Mouse (Mus musculus) left cerebral cortex, adult 18-20 months (tissue): ENCODE data around the gene Vmn1r235. TPM values are rescaled to one million over a fixed set of nuclear protein-coding genes. Genes with fewer than 3 reads are reported as not detected.
A peak's percentile ranks its signal among the peaks of the same experiment; 100 is the strongest.
"Not testable (repeated sequence)": the region's sequence is repeated elsewhere in the genome, so short reads cannot be mapped to it uniquely, and the experiment has no call there.

Experiments used
- DNase-seq, 2 experiments: peaks; one replicate each; pipeline ENCODE4 v3.0.0; 2021 to 2022; ENCODE audit warnings: low spot score in 2 of 2, mixed read lengths in 1 of 2
- long read RNA-seq, 2 experiments: library from polyadenylated mRNA; stranded (forward); transcript quantifications; one replicate each; pipeline ENCODE4 v2.0.0; 2021
- microRNA-seq, 2 experiments: library from miRNA; unstranded; fragments of <30 nt; microRNA quantifications; one replicate each; pipeline ENCODE4 v1.2.0; 2021
- total RNA-seq, 2 experiments: library from RNA; stranded (reverse); gene quantifications; 2 replicates each; pipeline ENCODE4 v1.2.3; 2021

The Vmn1r235 gene
- total RNA-seq, result not detected
- long read RNA-seq, experiment 1, result 0 reads
- long read RNA-seq, experiment 2, result 0 reads

- no peak for DNase-seq
These were observed at the start of gene Vmn1r235 for GRCm38 (mm10) chr17:21256111-21256510. Vmn1r235 (plus strand) TSS chr17:21256411.

GRCm38 (mm10) chr17:21211081-21211480, 45.1 kb upstream of the Vmn1r235 start:
- DNase-seq, result not testable (repeated sequence)

- no peak for DNase-seq
These were observed 30.4 kb upstream of the Vmn1r235 start, which contains the start of gene Vmn1r234 for GRCm38 (mm10) chr17:21225787-21226186. Vmn1r234 (plus strand) TSS chr17:21226087.

- peak; percentile 48 to 59 for DNase-seq
These were observed 24.6 kb upstream of the Vmn1r235 start for GRCm38 (mm10) chr17:21231654-21232053.

- DNase-seq, result peak; percentile 41 to 71
These were observed 15.9 kb downstream of the Vmn1r235 start for GRCm38 (mm10) chr17:21272103-21272502.

GRCm38 (mm10) chr17:21282642-21283041, 26.4 kb downstream of the Vmn1r235 start, which contains the start of gene Vmn1r236:
Vmn1r236 (plus strand) TSS chr17:21282942.
- DNase-seq, result no peak

- no peak for DNase-seq
These were observed 28.2 kb downstream of the Vmn1r235 start for GRCm38 (mm10) chr17:21284395-21284794.

GRCm38 (mm10) chr17:21289695-21290094, 33.5 kb downstream of the Vmn1r235 start:
- DNase-seq, result no peak

- DNase-seq, result no peak
These were observed 55.4 kb downstream of the Vmn1r235 start, which contains the start of gene Vmn1r237 for GRCm38 (mm10) chr17:21311565-21311964. Vmn1r237 (plus strand) TSS chr17:21311865.

Small RNA genes lying within 50 kb of the gene (microRNA-seq; reads per million reads assigned to microRNA genes)
- gene Gm26384, result 0 reads per million in 2 experiments

Other genes with a start within 250 kb of the Vmn1r235 start
- 10 to 100 TPM; 17.0 to 18.5 TPM for gene Zfp160, start 247.5 kb upstream of the Vmn1r235 start, total RNA-seq
- gene Vmn1r234, start 30.3 kb upstream of the Vmn1r235 start, total RNA-seq, result not detected
- not detected for gene Vmn1r236, start 26.5 kb downstream of the Vmn1r235 start, total RNA-seq
- not detected for gene Vmn1r237, start 55.5 kb downstream of the Vmn1r235 start, total RNA-seq
- 1 to 10 TPM; 1.4 to 1.8 TPM for gene Zfp677, start 127.3 kb downstream of the Vmn1r235 start, total RNA-seq
- 1 to 10 TPM; 1.2 to 1.4 TPM for gene Zfp54, start 166.8 kb downstream of the Vmn1r235 start, total RNA-seq
- gene Zfp51, start 194.0 kb downstream of the Vmn1r235 start, total RNA-seq, result 1 to 10 TPM; 4.6 to 4.8 TPM
- 1 to 10 TPM; 4.7 to 4.9 TPM for gene Zfp53, start 232.6 kb downstream of the Vmn1r235 start, total RNA-seq